Mouse (Mus musculus) right cerebral cortex, postnatal 4 days (tissue): Measurements from ENCODE around the gene Pax2.

Experiments
- DNase-seq: peaks from one replicate; pipeline ENCODE4 v3.0.0-alpha.2; 2022

Gene Pax2

DNA sequence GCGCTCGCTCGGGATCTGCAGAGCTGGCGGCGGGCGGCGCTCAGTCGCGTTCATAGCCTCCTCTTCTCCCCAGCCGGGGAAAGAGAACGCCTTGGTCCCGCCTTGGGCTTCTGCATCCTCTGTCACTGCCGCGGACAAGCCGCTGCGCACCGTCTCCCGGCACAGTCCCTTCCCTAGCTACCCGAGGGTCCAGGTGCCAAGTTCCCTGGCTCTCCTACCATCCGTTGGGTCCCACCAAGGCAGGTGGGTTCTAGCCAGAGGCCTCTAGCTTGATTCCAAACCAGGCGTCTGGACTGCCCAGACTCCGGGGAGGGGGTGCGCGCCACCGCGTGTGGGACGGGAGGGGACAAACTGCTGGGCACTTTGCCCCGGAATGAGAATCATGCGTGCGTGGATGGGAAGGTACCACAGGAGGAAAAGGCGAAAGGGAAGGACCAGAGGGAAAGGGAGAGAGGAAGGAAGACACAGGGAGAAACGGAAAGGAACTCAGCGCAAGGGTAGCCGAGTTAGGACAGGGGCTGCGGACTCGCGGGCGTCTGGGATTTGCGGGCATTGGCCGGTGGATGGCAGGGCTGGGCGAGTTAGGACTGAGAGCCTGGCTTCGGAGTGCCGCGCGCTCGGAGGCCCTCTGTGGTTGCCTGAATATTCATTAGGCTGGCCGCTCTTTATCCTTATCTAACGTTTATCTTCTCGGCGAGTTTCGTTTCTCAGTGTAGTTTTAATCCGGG, at the start of gene Pax2:
Gene Pax2 (plus strand): TSS at position 353 of the 728 bp plus-strand sequence.
- no peak for DNase-seq

DNA sequence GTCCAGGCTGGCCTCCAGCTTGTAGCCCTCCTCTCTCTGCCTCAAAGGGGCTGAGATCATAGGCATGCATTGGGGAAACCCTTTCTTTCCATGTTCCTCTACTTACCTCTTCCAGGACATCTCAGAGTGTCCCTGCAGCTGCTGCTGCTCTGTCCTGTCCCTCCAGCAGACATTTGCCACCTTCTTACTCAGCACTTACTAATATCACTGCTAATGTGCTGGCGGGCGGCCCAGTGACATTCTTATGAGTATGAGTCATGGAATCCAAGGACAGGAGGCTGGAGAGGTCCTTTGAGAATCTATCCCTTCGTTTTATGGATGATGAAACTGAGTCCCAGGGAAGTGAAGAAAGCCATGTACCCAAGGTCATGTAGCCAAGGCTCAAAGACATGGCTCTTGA, 47.0 kb upstream of the Pax2 start:
- DNase-seq, result no peak

GRCm38 (mm10) chr19:44716731-44717600, 38.9 kb upstream of the Pax2 start:
- DNase-seq, result no peak

DNA sequence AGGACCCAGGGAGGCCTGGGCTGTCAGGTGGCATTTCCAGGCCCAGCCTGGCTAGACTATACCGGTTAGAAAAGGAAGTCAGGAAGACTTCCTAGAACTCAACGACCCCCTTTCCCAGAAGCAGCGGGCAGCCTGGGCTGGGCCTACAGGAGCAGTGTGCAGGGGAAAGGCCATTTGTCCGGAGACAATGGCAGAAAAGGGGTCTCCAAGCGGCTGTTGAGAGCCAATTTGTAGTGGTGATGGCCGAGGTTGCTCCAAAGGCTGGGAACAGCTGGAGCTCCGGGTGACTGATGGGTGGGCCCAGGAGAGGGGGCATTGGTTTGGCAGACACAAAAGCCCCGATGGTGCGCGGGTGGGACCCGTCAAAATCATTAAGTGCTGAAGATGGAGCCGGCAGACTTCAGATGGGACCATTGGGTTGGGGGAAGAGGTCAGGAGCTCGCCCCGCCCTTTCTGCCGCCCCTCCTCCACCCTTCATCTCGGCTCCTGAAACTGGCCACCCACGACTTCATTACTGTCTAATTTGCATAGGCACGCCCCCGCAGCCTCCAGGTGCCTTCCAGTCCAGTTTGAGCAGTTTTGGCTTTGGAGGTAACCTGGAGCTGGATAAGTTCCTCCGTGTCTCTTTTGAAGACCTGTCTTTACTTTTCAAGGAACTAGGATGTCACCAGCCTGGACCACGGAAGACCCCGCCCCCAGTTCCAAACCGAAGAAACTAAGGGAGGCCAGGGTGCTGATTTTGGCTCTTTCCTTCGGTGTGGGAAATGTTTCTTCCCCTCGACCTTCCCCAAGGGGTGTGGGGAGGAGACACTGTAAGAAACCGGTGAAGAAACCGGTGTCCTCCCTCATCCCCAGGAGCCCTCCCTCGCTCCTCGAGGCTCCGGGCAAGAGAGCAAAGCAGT, 36.3 kb upstream of the Pax2 start:
- DNase-seq, result no peak

GRCm38 (mm10) chr19:44720194-44720521, 35.7 kb upstream of the Pax2 start:
- DNase-seq, result no peak

DNA sequence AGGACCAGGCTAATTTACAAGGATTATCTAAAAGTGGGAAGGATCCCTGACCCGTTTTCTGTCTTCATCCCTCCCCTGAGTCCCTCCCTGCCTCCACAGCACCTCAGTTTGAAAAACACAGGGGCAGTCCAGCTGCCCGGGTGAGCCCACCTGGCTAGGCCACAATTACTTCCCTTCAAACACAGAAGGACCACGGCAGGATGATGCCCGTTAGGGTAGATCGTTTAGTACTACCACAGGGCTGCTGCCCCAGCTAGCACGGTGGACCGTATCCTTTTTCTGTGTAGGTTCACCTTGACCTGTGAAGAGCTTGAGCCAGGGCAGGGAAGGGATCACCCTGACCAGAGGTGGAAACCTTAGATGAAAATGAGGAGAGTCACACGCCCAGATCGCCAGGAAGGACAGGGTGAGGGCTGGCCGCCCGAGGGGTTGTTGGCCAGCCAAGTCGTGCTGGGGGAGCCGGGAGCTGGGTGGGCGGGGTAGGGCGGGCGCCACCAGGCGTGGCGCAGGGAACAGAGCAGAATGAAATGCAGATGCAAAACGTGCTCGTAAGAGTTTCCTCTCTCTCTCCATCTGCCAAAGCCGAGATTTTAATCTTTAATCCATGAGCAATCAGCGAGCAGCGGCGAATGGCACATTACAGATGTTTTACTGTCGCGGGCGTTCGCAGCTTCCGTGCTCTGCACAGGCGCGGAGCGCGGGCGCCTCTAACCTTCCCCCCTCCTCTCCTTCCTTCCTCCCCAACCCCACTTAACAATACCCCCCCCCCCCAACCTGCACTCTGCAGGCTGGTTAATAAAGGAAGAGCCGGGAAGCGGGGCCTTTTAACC, 32.0 kb upstream of the Pax2 start:
- peak; percentile 23 for DNase-seq

DNA sequence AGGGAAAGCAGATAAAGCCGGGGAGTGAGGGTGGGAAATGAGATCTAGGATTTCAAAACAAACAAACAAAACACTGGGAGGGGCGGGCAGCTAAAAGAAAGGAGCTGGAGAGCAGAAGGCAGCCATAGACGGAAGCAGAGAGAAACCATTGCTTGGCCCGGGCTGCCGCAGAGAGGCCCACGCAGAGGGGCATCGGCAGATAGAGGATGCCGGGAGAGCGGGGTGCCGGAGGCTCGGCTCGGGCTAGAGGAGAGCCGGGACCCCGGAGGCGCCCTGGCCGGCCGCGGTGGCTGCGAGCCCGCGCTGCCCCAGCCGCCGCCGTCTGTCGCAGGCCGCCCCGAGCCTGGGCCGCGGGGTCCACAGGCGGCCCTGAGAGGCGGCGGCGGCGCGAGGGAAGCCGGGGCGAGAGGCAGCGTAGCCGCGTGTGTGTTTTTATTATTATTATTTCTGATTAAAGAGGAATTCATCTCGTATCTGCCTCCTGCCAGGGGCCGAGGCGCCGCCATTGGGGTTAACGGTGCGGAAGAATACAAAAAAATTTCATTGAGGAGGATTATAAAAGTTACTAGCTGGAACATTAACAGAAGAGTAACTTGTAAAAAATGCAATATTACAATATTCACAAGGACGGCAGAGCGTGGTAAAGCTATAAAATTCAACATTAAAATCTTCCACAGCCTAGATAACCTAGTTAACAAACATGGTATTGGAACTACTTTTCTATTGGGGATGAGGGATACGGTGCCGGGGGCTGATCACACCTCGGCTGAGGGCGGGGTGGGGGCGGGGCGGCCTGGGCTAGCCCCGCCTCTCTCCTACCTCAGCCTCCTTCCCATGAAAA, 29.7 kb upstream of the Pax2 start:
- DNase-seq, result no peak

GRCm38 (mm10) chr19:44734116-44734515, 21.7 kb upstream of the Pax2 start:
- no peak for DNase-seq

GRCm38 (mm10) chr19:44734682-44735081, 21.2 kb upstream of the Pax2 start:
- DNase-seq, result no peak

- DNase-seq, result no peak
Measured at GRCm38 (mm10) chr19:44740300-44740699, 15.5 kb upstream of the Pax2 start.

DNA sequence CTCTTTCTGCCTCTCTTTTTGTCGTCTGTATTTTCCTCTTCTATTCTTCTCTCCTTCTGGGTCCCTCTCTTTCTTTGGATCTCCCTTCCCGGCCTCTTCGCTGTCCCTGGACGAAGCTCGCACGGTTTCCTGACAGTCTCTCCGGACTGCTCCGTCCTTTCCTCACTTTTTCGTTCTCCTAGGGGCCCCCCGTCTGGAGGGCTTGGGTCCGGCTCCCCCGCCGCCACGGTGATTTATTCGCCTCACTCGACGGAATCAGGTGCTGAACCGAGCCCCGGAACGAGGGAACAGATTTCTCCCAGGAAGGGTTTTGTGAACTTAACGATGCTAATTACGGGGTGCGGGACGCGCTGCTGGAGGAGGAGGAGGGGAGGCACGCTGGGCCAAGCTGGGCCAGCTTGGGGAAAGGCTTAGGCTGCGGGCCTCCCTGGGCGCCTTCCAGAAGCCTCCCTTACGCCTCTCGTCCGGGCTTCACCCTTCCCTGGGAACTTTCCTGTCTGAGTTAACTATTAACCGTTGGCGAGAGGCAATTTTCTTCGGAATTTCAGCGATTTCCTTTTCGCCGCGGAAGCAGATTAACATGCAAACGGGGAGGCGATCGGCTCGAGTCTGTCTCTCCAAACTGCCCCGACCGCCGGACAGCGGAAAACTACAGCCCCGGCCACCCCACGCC, 14.6 kb upstream of the Pax2 start:
- DNase-seq, result no peak

DNA sequence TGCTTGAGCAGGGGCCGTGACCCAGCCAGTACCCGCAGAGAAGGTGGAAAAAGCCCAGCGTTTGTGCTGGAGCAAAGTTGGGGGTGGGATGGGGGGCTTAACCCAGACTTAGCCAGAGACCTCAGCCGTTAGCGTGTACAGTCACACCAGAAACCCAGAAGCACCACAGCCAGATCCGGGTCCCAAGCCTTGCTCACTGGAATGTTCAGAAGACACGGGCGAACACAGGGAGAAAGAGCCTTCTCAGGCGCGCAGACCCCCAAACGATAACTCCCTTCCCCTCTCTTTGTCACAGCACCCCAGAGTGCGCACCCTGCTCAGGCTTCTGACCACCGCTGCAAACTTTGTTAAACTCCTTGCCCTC, 14.1 kb upstream of the Pax2 start:
- DNase-seq, result no peak

DNA sequence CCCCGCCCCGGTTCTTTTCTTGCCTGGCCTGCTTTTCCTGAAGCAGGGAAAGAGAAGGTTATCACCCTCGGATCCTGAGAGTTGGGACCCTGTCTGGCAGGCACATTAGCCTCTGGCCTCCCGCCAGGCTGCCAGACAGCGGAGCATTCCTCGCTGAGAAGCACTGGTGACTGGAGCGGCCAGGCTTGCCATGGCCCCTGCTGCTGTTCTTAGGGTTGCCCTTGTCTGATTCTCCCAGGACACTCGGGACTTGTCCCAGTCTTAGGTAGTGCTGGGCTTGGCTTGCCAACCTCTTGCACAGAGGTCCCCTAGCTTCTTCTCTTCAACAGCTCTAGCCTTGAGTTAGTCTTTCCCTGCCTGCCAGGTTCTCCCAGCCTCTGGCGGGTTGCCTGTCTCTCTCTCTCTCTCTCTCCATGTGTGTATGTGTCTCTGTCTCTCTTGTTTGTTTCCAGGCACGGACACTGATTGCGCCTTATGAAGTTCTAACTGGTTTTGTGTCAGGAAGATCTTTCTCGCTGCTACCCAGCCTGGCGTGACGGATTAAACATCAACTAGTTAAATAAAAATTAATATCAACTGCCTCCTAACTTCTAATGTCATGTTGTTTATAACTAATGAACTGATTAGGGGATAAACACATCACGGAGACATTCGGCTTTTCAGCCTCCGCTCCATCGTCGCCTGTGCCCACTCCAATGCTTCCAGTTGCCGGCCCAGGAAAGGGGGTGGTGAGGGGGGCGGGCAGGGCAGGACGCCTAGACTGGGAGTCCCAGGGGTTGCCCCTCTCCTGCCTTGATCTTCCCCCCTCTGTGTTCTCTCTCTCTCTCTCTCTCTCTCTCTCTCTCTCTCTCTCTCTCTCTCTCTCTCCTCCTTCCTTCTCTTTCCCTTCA, 13.5 kb upstream of the Pax2 start:
- DNase-seq, result no peak

GRCm38 (mm10) chr19:44743021-44743415, 12.8 kb upstream of the Pax2 start:
- DNase-seq, result no peak

DNA sequence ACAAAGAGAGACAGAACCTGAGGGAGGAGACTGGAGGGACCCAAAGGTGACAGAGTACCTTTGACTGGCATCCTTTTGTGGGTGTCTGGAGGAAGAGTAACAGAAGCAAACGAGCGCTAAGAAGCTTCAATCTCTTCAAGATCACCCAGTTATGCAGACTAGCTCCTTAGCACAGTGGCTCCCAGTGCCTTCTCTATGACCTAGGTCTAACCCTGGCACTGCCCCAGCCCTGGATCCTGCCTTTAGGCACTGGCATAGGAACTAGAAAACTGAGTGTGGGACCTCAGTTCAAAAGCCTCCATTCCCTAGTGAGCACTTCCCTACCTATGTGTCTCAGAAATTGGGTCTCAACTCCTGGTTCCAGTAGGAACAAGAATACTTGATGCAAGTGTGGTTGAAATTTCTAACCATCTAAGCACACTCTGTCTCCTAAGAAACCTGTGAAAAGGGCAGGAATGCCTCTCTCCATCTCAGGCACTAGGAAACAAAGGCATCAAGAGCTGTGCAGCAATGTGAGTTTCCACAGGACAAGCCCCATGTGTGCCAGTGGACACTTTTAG, 11.8 kb upstream of the Pax2 start:
- no peak for DNase-seq

- DNase-seq, result no peak
Measured at GRCm38 (mm10) chr19:44745741-44746140, 10.1 kb upstream of the Pax2 start.

DNA sequence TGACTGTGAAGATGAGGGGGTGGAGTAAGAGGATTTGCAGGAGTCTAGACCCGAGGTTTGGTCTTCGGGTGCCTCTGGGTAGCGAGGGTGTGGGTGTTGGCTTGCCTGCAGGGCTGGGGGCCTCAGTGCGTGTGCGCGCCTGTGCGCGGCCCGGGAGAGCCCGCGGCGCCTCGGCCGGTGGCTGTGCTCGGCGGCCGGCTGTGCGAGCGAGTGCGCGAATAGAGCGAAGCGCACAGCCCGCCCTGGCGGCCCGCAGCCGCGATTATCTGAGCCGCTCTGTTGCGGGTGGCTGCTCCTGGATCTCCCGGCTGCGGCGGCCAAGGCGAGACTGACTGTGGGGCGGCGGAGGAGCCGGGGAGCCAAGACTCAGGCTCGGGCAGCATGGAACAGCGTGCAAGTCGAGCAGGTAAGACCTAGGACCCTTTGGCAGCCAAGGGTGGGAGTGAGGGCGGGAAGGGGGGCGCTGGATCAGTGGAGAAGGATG, 9.3 kb upstream of the Pax2 start:
- no peak for DNase-seq

DNA sequence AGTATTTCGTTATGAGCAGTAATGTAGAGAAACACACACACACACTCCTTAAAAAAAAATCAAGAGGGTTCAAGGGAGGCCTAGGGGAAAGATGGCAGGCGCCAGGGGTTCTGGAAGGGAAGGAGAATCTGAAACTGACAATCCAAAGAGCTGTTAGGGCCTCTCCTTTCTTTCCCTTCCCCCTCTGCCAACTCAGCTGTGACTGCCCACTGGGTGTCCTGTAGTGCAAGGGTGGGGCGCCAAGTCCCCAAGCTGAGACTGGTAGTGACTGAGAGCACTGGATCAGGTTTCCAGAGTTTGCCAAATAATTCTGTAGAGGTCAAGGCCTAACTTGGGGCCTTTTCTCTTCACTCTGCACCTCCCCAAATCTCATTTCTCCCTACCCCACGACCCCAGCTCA, 8.4 kb upstream of the Pax2 start:
- no peak for DNase-seq

- DNase-seq, result no peak
Measured at GRCm38 (mm10) chr19:44748271-44748670, 7.6 kb upstream of the Pax2 start.
